Mouse (Mus musculus) forebrain, embryonic 12.5 days (tissue): ENCODE measurements at regions not wholly inside any gene's neighbourhood (a gene's known extent, or its start where the extent isn't known, plus 50 kb on each side); places are given as distances from the start of the nearest gene placed in this dataset.
A peak's percentile ranks its signal among the peaks of the same experiment; 100 is the strongest.

Experiments
- ATAC-seq: fragments of 200-750 bp; cut with Nextera tagmentation; 2 replicates; pipeline ENCODE4 v1.8.0; 2017; ENCODE audit warnings: moderate TSS enrichment; ENCODE audit not compliant: low FRiP score
- H3K27ac ChIP-seq: fragments of 300-500 bp; sonication (generic); 2 replicates; pipeline ENCODE4 v1.5.1; 2016; ENCODE audit warnings: mild to moderate bottlenecking
- H3K27me3 ChIP-seq: fragments of 300-500 bp; sonication (generic); 2 replicates; pipeline ENCODE4 v1.6.1; 2016; ENCODE audit warnings: mild to moderate bottlenecking
- H3K36me3 ChIP-seq: fragments of 300-500 bp; sonication (generic); replicated peaks from 2 replicates; pipeline ENCODE4 v1.6.1; 2016; ENCODE audit warnings: mild to moderate bottlenecking
- H3K4me1 ChIP-seq: fragments of 300-500 bp; sonication (generic); 2 replicates; pipeline ENCODE4 v1.6.1; 2016
- H3K4me2 ChIP-seq: fragments of 300-500 bp; sonication (generic); 2 replicates; pipeline ENCODE4 v1.6.1; 2016; ENCODE audit warnings: mild to moderate bottlenecking, moderate library complexity
- H3K4me3 ChIP-seq: fragments of 300-500 bp; sonication (generic); replicated peaks from 2 replicates; pipeline ENCODE4 v1.5.1; 2016; ENCODE audit warnings: mild to moderate bottlenecking
- H3K9ac ChIP-seq: fragments of 300-500 bp; sonication (generic); 2 replicates; pipeline ENCODE4 v1.6.1; 2016; ENCODE audit warnings: mild to moderate bottlenecking
- H3K9me3 ChIP-seq: fragments of 300-500 bp; sonication (generic); 2 replicates; pipeline ENCODE4 v1.6.1; 2016
- WGBS: fragments of 180-500 bp; shearing (Covaris S2); methylation state at CpG from one replicate; pipeline ENCODE4 v1.1.7; 2016; 5-methylcytosine and 5-hydroxymethylcytosine counted together

DNA sequence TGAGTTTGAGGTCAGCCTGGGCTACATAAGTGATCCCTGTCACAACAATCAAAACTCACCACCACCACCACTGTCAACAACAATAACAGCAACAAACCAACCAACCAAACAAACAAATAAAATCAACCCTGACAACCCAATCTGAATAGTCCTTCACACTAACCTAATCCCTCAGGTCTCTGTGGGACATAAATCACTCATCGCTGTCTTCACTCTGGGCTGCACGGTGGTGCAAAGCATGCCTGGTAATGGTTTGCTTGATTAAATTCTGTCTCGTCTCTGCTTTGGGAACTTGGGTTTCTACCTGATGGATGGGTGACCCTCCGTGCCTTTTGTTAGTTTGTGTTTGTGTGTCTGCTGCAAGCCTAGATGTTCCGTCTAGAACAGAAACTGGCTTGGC is 100.6 kb downstream of the Slc17a6 start:
- no peaks in the 10 kb centered on the region for H3K4me1 ChIP-seq
- H3K36me3 ChIP-seq = no peaks in the 10 kb centered on the region
- H3K9ac ChIP-seq = no peak overlapping the region
- H3K27ac ChIP-seq = no peak overlapping the region
- H3K27me3 ChIP-seq = no peaks in the 10 kb centered on the region
- no peak for ATAC-seq
- H3K4me3 ChIP-seq = no peak overlapping the region
- no peak overlapping the region for H3K4me2 ChIP-seq
- no peaks in the 10 kb centered on the region for H3K9me3 ChIP-seq
- 76% methylated on average over 5 of the region's 5 CpGs for WGBS

DNA sequence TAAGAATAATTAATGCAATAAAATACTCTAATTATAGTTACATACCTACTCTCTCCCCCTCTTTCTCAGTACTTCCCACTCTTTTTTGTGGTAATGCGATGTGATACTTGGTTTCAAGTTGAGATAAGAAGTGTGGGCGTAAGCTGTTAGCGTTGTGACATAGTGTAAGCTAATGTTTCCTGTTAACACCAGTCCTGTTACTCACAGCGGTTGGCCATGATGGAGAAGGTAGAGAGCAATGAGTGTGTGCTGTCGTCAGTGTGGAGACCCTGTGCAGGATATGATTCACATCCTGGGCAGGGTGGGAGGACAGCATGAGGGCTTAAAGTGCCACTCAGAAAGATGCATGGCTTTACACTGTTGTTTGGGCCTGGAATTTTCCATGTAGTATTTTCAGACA is 102.1 kb downstream of the Slc17a6 start:
- no peaks in the 10 kb centered on the region for H3K36me3 ChIP-seq
- H3K4me1 ChIP-seq = no peaks in the 10 kb centered on the region
- no peaks in the 10 kb centered on the region for H3K9me3 ChIP-seq
- H3K27me3 ChIP-seq = no peaks in the 10 kb centered on the region
- no peak overlapping the region for H3K27ac ChIP-seq
- no peak for ATAC-seq
- 84% methylated on average over 5 of the region's 5 CpGs for WGBS
- no peak overlapping the region for H3K4me2 ChIP-seq
- H3K9ac ChIP-seq = no peak overlapping the region
- H3K4me3 ChIP-seq = no peak overlapping the region

DNA sequence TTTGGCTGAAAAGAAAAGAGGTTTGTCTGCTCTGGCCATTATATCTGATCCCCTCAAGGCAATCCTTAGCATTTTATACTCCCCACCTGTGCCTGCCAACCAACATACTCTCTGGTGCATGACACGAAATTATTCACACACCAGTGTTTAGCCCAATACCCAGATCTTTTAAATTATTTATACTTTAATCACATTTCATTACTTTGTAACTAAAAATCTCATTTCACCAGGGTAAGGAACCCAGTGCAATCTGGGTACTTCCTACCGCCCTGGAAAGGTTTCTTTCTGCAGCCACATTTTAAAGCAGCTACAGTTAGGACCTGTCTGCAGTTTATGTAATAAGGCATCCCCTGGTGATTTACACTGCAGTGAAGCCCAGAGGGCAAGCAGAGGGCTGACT is 114.5 kb downstream of the Slc17a6 start:
- ATAC-seq = no peak
- no peak overlapping the region for H3K4me3 ChIP-seq
- H3K27ac ChIP-seq = no peak overlapping the region
- no peak overlapping the region for H3K9ac ChIP-seq
- H3K27me3 ChIP-seq = no peaks in the 10 kb centered on the region
- H3K4me1 ChIP-seq = no peaks in the 10 kb centered on the region; the same call in 1 of the 2 replicates
- H3K4me2 ChIP-seq = no peak overlapping the region
- no peaks in the 10 kb centered on the region for H3K36me3 ChIP-seq
- no peaks in the 10 kb centered on the region for H3K9me3 ChIP-seq
- 65% methylated on average over 2 of the region's 2 CpGs for WGBS

DNA sequence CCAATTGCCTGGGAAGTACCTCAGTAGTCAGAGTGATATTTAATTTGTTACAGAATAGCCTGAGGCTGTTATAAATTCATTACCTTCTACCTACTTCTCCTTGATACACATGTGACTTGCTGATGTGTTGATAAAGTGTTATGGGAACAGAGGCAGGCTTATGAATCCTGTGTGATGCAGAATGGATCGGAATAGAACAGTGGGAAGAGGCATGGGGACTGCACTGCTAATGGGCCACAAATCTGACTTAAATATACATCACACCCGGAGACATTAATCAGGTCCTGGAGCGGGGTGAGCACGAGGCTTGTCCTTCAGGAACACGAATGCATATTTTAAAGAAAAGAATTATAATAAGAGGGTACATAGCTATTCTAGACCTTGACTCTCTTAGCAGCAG is 117.8 kb downstream of the Slc17a6 start:
- WGBS = 63% methylated on average over 5 of the region's 5 CpGs
- Histone ChIP-seq H3K4me1 (no peaks in the 10 kb centered on the region; the same call in 1 of the 2 replicates), H3K9ac (no peak overlapping the region), H3K9me3 (no peaks in the 10 kb centered on the region), H3K4me2 (no peak overlapping the region), H3K36me3 (no peaks in the 10 kb centered on the region), H3K4me3 (no peak overlapping the region), H3K27me3 (no peaks in the 10 kb centered on the region), H3K27ac (peak overlapping the region; percentile 9; the same call in 1 of the 2 replicates)
- peak; percentile 68 for ATAC-seq

DNA sequence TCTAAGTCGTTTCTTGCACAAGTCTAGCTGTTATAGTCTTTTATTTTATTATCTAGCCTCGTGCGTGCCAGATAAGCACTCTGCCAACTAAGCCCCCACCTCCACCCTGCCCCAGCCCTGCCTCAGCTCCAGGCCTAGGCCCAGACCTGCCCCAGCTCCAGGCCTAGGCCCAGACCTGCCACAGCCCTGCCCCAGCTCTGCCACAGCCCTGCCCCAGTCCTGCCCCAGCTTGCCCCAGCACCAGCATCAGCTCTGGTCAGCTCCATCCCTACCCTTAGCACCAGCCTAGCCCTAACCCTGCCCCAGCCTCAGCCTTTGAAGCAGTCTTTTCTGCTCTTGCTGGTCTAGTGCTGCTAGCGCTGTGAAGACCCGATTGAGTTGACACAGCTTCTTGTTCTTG is 119.1 kb downstream of the Slc17a6 start:
- Histone ChIP-seq H3K4me2 (no peak overlapping the region), H3K9me3 (no peaks in the 10 kb centered on the region), H3K27me3 (no peaks in the 10 kb centered on the region), H3K4me1 (peaks cover 3% of the 10 kb centered on the region; the same call in 1 of the 2 replicates), H3K9ac (no peak overlapping the region), H3K36me3 (no peaks in the 10 kb centered on the region), H3K4me3 (no peak overlapping the region), H3K27ac (no peak overlapping the region)
- no peak for ATAC-seq
- WGBS = 85% methylated on average over 5 of the region's 5 CpGs

DNA sequence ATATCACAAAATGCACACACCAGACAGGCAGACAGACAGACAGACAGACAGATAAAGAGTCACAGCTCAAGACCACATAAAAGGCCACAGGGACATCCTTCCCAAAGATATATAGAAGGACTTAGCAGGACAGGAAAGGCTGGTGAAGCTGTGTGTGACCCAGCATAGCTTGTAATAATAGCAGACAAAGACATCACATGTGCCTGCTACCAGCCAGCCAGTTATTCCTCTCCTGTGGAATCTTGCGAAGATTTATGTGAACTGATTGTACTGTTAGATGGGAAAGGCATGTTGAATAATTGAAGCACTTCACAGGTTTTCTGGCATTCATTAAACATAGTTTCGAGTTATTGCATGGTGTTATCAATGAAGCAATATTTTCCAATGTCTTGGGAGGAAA is 119.1 kb upstream of the Gas2 start:
- Histone ChIP-seq H3K36me3 (no peaks in the 10 kb centered on the region), H3K4me2 (no peak overlapping the region), H3K4me3 (no peak overlapping the region), H3K4me1 (peaks cover 3% of the 10 kb centered on the region; the same call in 1 of the 2 replicates), H3K27ac (no peak overlapping the region), H3K9me3 (no peaks in the 10 kb centered on the region), H3K27me3 (no peaks in the 10 kb centered on the region), H3K9ac (no peak overlapping the region)
- WGBS = 80% methylated on average over 2 of the region's 2 CpGs
- no peak for ATAC-seq

DNA sequence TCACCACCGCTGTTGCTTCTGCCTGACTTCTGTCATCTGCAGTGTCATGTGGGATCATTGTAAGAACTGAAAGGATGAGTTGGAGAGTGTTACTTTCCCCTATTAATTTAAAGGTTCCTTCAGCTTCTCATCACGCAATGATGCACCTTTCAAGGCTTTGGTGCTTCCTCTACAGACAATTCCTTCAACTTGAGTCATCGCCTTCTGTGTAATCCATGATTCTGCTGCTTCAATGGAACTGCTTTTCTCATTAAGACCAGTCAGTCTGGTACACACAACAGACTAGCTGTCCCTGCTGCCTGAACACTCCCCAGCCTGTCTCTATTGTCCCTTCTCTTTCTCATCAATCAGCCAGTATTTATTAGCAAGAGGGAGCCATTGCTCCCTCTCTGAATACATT is 116.2 kb upstream of the Gas2 start:
- H3K4me3 ChIP-seq = no peak overlapping the region
- no peaks in the 10 kb centered on the region for H3K36me3 ChIP-seq
- H3K9ac ChIP-seq = no peak overlapping the region
- WGBS = 83% methylated on average over 3 of the region's 3 CpGs
- H3K27me3 ChIP-seq = no peaks in the 10 kb centered on the region
- peaks cover 22% of the 10 kb centered on the region for H3K4me1 ChIP-seq
- no peak overlapping the region for H3K4me2 ChIP-seq
- no peak for ATAC-seq
- H3K9me3 ChIP-seq = no peaks in the 10 kb centered on the region
- H3K27ac ChIP-seq = no peak overlapping the region

DNA sequence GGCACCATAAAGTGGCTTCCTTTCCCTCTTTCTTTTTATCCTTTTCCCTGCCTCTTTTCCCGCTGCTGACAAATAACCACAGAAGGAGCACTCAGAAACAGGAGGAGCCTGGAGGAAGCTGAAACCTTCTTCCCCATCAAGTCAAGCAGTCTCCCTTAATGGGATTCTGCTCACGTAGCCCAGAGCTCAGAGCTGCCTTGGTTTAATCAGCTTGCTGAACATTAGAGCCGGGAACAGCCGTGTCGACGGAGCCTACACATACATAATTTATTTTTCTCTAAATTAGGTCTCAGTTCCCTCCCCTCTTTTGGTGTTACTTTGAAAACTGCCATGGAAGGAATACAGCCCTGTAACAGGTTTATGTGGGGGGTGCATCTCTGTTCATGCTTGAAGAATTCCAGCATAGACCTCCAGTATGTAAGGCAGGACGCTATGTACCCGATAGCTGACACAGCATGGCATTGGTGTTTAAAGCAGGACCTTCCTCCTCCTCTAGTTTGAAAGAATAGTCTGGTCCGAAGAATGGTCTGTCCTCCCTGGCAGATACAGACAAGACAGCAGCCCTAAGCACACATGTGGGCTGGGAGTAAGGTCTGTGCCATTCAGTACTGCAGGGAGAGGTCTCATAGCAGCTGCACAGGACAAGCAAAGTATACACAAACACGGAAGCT is 113.0 kb upstream of the Gas2 start:
- H3K9ac ChIP-seq = no peak overlapping the region
- H3K27me3 ChIP-seq = no peaks in the 10 kb centered on the region
- no peak overlapping the region; the same call in 1 of the 2 replicates for H3K4me3 ChIP-seq
- ATAC-seq = peak; percentile 94
- H3K27ac ChIP-seq = peak overlapping the region; percentile 90
- no peaks in the 10 kb centered on the region for H3K36me3 ChIP-seq
- H3K4me2 ChIP-seq = peak overlapping the region; percentile 39
- 30% methylated on average over 10 of the region's 10 CpGs for WGBS
- no peaks in the 10 kb centered on the region for H3K9me3 ChIP-seq
- peaks cover 22% of the 10 kb centered on the region for H3K4me1 ChIP-seq

DNA sequence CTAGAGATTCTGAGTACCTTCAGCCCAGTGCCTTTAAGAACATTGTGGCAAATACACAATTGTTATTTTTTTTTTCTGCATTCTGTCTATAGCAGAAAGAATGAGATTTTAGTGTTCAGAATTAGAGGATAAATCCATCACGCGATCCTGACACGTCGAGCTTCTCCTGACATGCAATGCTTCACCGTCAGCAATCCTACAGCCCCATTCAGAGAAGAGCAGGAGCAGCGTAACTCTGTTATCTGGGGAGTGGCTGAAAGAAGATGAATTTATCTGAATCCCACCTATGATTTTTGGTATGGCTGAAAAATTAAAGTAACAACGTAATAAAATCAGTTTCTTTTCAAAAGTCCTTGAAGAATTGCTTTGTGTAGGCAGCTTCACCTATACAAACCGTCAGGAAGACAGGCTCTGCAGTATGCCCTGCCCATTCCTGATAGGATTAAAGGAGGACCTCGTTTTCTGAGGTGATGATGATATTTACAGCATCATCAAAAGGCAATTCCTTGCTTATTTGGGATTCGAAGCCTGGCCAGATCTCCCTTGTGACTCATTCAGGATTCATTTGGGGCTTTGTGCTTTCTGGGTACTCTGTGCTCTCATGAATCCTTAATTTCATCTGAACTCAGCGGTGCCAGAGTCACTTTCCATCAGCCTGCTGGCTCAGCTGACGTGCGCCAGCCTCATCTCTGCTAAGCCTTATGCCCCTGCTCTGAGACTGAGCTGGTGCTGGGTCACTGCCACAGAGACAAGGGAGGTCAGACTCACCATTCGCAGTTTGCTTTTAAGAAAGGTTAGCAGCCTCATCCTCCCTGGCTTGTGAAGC is 112.3 kb upstream of the Gas2 start:
- Histone ChIP-seq H3K27ac (peak overlapping the region; percentile 90), H3K4me3 (no peak overlapping the region; the same call in 1 of the 2 replicates), H3K9me3 (no peaks in the 10 kb centered on the region), H3K27me3 (no peaks in the 10 kb centered on the region), H3K4me2 (peak overlapping the region; percentile 39), H3K4me1 (peaks cover 27% of the 10 kb centered on the region), H3K36me3 (no peaks in the 10 kb centered on the region), H3K9ac (no peak overlapping the region)
- 55% methylated on average over 14 of the region's 14 CpGs for WGBS
- ATAC-seq = peak; percentile 33; the same call in 1 of the 2 replicates

DNA sequence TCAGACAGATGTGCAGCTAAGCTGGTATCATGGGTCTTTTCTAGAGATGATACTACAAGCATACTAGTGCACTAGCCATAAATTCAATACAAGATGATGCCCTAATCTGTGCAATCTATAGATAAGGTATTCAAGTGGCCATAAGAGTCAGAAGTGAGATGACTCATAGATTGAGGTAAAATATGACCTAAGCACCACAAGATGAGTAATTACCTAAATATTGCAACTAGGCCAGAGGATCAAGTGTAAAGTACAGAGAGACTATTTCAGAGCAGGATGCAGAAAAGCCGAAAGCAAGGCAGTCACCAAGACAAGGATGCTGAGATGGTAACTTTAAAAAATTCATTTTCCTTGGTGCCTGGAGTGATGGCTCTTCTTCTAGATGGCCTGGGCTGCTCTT is 111.5 kb upstream of the Gas2 start:
- Histone ChIP-seq H3K9ac (no peak overlapping the region), H3K4me3 (no peak overlapping the region), H3K4me1 (peaks cover 30% of the 10 kb centered on the region), H3K9me3 (no peaks in the 10 kb centered on the region), H3K27me3 (no peaks in the 10 kb centered on the region; the same call in 1 of the 2 replicates), H3K36me3 (no peaks in the 10 kb centered on the region), H3K27ac (peak overlapping the region; percentile 90; the same call in 1 of the 2 replicates), H3K4me2 (no peak overlapping the region)
- no peak for ATAC-seq
- 97% methylated on average over 1 of the region's 1 CpGs for WGBS

DNA sequence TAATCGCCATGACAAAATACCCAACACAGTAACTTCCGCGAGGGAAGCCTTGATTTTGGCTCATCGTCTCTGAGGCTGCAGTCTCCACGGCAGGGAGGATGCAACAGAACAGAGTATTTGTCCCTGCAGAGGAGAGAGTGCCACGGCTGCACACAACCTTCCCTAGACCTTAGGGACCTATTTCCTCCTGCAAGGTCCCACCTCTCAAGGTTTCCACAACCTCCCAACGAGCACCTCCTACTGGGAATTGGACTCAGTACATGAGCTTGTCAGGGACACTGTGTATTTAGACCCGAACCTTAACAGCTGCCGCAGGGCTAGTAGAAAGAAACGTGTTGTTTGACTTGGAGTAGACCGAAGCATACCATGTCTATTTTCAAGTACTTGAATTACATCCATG is 108.8 kb upstream of the Gas2 start:
- Histone ChIP-seq H3K4me1 (peaks cover 26% of the 10 kb centered on the region), H3K27me3 (no peaks in the 10 kb centered on the region; the same call in 1 of the 2 replicates), H3K9me3 (no peaks in the 10 kb centered on the region), H3K36me3 (no peaks in the 10 kb centered on the region), H3K4me2 (no peak overlapping the region), H3K4me3 (no peak overlapping the region), H3K9ac (no peak overlapping the region), H3K27ac (no peak overlapping the region)
- ATAC-seq = no peak
- WGBS = 92% methylated on average over 11 of the region's 11 CpGs

DNA sequence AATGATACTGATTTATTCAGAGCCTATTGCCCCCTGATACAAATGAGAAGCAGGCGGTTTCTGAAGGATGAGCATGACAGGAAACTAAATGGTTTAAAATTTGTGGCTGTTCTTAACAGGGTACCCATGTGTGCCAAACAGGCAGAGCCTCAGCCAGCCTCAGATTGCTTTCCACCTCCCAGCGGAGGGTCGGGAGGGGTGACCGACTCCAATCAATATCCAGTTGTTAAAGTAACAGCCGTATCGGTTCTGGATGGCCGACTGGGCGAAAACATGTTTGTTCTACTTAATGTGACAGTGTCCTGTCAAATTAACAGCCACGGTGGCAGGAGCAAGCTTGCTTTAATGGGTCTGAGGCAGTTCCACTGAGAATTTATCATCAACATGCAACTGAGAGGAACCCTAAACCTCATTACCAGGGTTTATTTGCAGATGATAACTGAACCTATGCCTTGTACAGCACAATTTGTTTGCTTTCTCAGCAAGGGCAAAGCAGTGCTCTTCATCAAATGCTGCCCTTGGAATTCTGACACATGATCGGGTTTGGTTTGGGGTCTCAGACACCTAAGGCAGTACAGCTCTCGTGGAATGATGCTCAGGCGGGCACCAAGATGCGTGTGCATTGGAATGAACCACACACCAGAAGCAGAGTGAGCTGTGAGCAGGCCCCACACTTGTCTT is 107.5 kb upstream of the Gas2 start:
- Histone ChIP-seq H3K27me3 (no peaks in the 10 kb centered on the region; the same call in 1 of the 2 replicates), H3K27ac (peak overlapping the region; percentile 51)

More for the DNA sequence above, 107.5 kb upstream of the Gas2 start:
- 55% methylated on average over 13 of the region's 13 CpGs for WGBS
- peaks cover 20% of the 10 kb centered on the region for H3K4me1 ChIP-seq
- H3K4me3 ChIP-seq = no peak overlapping the region
- no peak overlapping the region for H3K4me2 ChIP-seq
- H3K36me3 ChIP-seq = no peaks in the 10 kb centered on the region
- no peak overlapping the region for H3K9ac ChIP-seq
- ATAC-seq = peak; percentile 82
- H3K9me3 ChIP-seq = no peaks in the 10 kb centered on the region
